Mouse (Mus musculus) layer of hippocampus, adult 11-12 months (tissue): ENCODE data around the gene Anks1b.

Source experiments
- DNase-seq: peaks from one replicate; pipeline ENCODE4 v3.0.0; 2022; ENCODE audit warnings: low spot score

Gene Anks1b

DNA sequence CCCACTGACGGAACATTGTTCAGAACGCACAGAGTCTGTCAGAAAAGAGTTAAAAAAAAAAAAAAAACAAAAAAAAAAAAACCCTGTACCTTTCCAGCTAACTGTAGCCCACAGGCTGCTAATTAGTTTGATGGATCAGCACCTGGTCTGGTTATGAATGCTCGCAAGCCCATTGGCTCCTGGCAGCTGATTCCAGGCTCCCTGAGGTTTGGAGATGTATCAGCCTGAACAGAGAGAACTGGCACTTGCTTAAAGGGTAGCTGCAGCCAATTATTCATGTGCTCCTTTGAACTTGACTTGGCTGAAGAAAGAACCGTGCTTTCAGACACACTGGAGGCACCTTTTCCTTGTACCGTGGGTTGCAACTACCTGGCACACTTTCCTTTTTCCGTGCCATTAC is 941.1 kb downstream of the Anks1b start:
- no peak for DNase-seq

- no peak for DNase-seq
Observed at GRCm38 (mm10) chr10:90818246-90818937, 945.1 kb downstream of the Anks1b start.

DNA sequence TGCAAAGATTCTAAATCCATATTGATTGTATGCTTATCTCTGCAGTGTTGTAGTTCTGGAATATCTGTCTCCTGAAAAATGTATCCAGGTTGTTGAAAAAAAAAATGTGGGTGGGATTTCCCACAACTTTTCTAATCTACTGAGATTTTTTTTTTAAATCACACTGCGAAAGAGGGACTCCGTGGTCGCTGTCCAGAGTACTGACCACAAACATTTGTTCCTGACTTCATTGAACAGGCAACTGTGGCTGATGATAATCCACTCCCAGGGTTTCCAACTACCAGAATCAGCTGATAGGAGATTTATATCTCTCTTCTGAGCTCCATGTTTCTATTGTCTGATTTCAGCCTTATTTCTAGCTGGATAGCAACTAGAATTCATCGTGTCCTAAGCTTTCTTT is 950.1 kb downstream of the Anks1b start:
- no peak for DNase-seq

DNA sequence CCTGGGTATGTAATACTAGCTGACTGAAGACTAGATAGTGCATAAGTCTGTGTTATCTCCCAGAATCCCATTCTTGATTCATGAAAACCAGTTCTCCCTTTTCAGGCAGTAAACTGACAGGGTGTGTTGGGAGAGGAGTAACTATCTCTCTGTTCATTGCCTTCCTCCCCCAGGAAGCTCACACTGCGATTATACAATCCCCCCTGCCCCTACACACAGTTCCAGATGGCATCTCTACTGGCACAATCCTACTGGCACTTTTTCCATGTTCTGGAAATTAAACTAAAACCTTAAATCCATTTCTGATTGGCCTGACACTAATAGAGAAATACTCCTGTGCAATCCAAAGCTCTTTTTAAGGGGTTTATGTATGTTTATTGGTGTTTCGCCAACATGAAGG is 951.4 kb downstream of the Anks1b start:
- DNase-seq = peak; percentile 48

- DNase-seq = no peak
Observed at GRCm38 (mm10) chr10:90826939-90827338, 953.6 kb downstream of the Anks1b start.

GRCm38 (mm10) chr10:90828581-90829393 is 955.5 kb downstream of the Anks1b start:
- peak; percentile 54 for DNase-seq

DNA sequence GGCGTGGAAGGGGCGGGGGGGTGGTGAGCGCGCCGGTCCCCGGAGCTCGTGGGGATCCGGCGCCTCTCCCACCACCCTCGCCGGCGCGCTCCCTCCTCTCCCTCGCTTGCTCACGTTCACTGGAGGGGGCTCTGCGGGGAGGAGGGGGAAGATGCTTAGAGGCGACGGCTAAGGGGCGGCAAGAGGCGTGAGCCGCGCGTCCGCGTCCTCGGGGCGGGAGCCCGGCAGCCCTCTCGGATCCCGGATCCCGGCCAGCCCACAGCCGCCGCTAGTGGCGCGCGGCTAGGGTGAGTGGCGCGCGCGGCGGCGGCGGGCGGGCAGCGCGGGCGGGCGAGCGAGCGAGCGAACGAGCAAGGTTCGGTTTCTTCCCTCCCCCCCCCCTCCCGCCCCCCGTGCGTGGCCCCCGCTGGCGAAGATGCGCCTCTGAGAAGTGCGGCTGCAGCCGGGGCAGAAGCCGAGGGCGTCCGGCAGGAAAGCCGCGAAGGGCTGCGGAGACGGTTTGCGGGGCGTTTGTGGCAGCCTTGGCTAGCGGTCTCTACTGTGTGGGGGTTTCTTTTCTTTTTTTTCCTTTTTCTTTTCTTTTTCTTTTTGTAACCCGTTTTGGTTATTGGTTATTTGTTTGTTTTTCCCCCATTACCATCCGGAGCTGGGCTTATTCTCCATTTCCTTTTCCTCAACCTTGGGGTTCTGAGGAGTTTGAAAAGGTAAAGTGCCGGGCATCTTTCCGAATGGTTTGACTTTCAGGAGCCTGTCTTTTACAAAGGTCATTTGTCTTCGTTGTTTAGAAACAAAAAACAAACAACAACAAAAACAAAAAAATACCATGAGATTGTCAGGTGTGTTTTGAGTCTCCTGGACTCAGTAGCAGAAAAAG is 956.3 kb downstream of the Anks1b start:
- DNase-seq = peak; percentile 51

GRCm38 (mm10) chr10:90830268-90830585 is 956.9 kb downstream of the Anks1b start:
- no peak for DNase-seq

- peak; percentile 50 for DNase-seq
Observed at GRCm38 (mm10) chr10:90830591-90831287, 957.4 kb downstream of the Anks1b start.

GRCm38 (mm10) chr10:90831288-90831626 is 957.9 kb downstream of the Anks1b start:
- DNase-seq = no peak

DNA sequence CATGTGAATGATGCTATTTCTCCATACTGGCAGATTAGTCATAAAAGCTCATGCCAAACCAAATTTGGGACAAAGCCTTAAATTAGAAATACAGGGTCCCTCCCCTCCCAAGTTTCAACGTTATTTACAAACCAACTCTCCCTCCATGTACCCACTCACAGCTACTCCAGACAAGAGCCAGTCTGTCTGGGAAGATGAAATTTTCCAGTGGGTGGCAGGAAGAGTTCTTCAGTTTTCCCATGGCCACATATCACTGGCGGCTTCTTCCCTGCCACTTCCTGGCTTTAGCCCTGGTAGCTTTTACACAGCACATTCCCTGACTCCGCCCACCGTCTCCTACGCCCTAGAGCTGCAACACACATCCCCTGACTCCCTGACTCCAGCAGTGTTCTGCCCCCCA is 961.0 kb downstream of the Anks1b start:
- peak; percentile 47 for DNase-seq

- no peak for DNase-seq
Observed at GRCm38 (mm10) chr10:90835195-90835594, 961.9 kb downstream of the Anks1b start.

DNA sequence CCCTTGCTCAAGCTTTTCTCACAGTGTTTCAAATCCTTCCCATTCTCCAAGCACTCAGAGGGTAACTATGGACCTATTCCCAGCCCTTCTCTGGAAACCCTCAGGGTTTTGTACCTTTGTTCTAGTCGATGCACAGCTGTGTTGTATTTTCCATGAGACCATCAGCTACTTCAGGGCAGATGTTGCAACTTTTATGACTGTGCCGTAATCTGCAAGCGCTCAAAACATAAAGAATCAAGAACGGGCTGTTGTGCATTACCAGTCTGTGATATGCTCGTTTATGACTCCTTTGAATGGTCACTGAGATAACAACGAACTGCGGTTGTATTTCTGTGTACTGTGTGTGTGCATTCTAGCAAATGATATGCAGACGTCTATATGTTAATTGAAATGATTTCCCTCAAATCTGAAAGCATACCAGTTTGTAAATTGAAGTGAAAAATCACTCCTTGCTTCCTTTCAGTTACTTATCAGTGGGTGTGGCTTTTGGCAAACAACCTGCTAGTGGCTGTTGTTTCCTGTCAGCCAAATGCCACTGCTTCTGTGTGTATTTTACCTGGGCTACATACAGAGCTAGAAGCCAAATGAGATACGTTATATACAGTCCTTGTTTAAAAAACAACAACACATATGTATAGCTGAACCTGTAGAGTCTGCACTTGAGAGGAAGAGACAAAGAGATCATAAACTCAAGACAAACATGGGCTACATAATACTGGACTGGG is 966.5 kb downstream of the Anks1b start:
- DNase-seq = no peak

DNA sequence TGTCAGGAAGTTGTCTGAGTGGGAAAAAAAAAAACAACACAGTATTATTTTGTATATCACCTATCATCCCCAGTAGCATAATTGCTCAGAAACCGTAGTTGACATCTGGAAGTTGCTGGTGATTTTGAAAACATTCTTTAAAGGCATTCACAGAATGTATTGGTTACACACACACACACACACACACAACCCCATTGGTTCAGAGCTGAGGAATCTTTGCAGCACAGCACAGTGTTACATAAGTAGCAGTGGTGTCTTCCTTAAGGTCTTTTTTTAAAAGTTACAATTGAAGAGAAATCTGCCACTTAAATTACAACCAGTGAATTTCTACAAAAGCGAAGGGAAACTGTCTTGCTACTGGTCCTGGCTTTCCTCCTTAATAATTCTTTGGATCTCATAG is 969.1 kb downstream of the Anks1b start:
- no peak for DNase-seq

DNA sequence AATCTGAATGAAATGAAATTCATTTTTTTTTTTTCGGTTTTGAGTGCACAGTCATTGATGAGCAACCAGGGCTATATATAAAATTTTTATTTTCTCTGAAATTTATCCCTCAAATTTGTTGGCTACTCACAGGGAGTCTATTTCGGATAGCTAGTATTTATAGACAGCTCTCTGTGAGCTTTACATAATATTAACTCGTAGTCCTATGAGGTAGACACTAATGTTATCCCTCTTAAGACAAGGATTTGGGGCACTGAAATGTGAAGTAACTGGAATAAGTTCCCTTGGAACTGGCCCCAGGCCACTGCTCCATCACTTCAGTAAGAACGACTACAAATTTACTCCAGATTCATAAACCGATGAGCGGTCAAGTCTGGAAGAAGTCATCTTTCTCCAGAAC is 977.8 kb downstream of the Anks1b start:
- DNase-seq = no peak

DNA sequence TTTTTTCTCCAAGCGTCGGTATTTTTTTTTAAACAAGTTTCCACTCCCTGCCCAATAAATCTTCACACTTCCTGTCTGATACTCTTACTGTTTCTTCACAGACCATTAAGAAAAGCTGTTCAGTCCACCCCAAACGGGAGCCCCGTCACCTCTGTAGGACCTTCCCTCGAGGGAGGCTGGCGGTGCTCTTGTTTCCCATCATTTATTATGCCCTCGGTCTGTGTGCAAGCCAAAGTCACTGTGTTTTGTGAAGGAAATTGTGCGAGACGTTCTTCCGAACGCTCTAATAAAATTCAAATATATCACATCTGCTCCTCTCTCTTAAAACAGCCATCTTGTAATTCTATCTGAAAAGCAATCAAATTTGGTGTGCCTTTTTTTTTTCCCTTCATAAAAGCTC is 978.7 kb downstream of the Anks1b start:
- DNase-seq = no peak

DNA sequence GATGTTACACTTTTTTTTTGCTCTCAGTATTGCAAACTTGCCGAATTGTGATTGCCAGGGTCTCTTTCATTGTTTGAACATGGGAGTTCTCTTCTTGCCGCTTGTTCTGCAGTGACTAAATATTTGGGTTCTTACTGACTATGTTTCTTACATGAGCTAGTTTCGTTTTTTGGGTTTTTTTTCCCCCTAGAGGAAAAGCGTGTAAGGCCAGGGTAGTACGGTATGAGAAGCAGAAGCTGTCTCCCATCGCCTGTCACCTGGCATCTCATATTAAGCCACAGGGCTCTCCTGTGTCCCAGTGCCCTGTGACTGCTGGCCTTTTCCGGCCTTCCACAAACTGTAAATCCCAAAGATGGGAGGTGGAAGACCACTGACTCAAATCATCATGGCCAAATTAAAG is 979.1 kb downstream of the Anks1b start:
- no peak for DNase-seq

DNA sequence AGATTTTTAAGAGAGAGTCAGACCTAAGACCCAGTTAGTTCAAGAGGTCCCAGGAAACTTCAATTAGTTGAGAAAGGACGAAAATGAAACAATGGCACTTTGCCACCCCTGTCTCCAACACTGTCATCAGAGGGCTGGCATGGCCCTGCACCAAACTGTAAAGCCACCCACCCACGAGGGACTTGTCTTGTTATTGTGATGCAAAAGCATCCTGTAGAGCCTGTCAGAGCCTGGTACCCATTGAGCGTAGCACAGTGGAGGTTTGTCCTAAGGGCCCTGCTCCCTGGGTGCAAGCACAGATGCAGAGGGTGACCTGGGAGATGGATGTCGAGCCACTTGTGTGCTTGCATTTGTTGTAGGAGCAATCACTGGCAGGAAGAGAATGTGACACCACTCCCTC is 983.4 kb downstream of the Anks1b start:
- peak; percentile 65 for DNase-seq

DNA sequence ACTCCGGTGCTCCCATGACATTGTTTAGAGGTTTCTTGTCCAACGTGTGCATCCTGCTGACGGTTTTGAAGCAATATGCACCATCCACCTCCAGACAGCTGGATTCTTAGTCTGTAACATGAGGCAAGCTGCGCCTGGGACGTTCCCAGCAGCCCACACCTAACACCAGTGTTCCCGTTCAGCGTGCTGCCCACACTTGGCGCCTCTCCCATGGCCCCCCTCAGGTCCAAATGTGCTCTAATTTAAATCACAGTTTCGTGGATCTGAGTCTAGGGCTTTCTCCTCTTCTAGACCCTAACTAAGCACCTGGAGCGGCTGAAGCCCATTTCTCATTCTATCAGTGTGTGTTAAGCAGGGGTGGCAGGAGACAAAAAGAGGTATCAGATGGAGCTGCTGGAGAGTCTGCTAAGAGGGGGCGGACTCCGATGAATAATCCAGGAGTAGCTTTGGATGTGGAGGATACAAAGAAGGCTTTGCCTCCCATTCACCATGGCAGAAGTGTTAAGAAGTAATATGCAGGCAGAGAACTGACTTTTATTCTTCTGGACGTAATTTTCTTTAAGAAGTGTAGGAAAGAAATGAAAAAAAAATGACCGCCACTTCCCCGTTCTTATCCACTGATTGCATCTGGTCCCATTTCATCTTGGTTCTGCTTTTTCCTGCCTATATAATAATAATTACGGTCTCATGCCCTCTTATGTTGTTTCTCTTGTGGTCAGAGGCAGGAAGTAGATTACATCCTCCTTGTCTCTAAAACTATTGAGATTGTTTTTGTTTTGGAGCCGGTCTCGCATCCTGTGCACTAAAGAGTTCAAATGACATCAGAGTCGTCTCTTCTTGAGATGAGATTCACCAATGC is 986.6 kb downstream of the Anks1b start:
- peak; percentile 86 for DNase-seq

GRCm38 (mm10) chr10:90863881-90864598 is 990.7 kb downstream of the Anks1b start:
- no peak for DNase-seq
